Mouse (Mus musculus): ENCODE results near the gene Fbxl15.

DNA sequence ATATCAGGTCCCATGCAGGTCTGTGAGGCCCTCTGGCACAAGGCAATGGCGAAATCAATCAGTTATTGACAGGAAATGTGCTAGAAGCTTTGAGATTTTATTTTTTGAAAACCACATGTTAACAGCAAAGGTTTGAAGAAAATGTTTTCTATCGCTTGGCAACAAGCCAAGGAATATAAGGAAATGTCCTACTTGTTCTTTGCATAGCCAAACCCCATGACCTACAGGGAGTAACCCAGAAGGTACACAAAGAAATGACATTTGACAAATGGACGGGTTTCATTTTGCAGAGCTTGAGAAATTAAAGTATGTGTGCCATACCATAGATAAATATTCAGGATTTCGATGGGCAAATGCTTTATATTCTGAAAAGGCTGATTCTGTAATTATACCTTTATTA, 31.0 kb upstream of the Fbxl15 start:
- TF ChIP-seq CTCF (IDR thresholded peaks at IDR 0.05; ENCODE audit: insufficient read depth, low read depth, low read length): no peak
- TF ChIP-seq POLR2A (IDR thresholded peaks at IDR 0.05; ENCODE audit: insufficient read depth, low read depth, low read length): no peak

All from olfactory bulb, adult 2 months (tissue).